Mouse (Mus musculus) right cerebral cortex, postnatal 36 days (tissue): ENCODE measurements around the gene 9330182L06Rik.
A peak's percentile ranks its signal among the peaks of the same experiment; 100 is the strongest.

Source experiments
- DNase-seq, 2 experiments: peaks; one replicate each; pipeline ENCODE4 v3.0.0; 2022; ENCODE audit warnings: low spot score in 2 of 2, mixed read lengths in 1 of 2

The 9330182L06Rik gene

GRCm38 (mm10) chr5:9265586-9266279 lies at the start of gene 9330182L06Rik:
9330182L06Rik (plus strand) TSS chr5:9266118.
- peak; percentile 67 to 73 for DNase-seq

- no peak for DNase-seq
These were observed 38.4 kb upstream of the 9330182L06Rik start for GRCm38 (mm10) chr5:9227456-9228008.

- DNase-seq, result no peak
These were observed 1.6 kb upstream of the 9330182L06Rik start for GRCm38 (mm10) chr5:9264361-9264760.

GRCm38 (mm10) chr5:9266280-9266923 lies 484 bp downstream of the 9330182L06Rik start:
- DNase-seq, result no peak

GRCm38 (mm10) chr5:9269666-9270065 lies 3.7 kb downstream of the 9330182L06Rik start:
- DNase-seq, result no peak

- no peak for DNase-seq
These were observed 7.1 kb downstream of the 9330182L06Rik start for GRCm38 (mm10) chr5:9272976-9273375.

GRCm38 (mm10) chr5:9295777-9296549 lies 30.0 kb downstream of the 9330182L06Rik start:
- no peak for DNase-seq

GRCm38 (mm10) chr5:9296550-9296928 lies 30.6 kb downstream of the 9330182L06Rik start:
- DNase-seq, result no peak

GRCm38 (mm10) chr5:9326863-9327262 lies 60.9 kb downstream of the 9330182L06Rik start:
- DNase-seq, result no peak

- DNase-seq, result no peak
These were observed 61.6 kb downstream of the 9330182L06Rik start for GRCm38 (mm10) chr5:9327528-9327927.

- no peak for DNase-seq
These were observed 73.0 kb downstream of the 9330182L06Rik start for GRCm38 (mm10) chr5:9338756-9339510.

- no peak for DNase-seq
These were observed 73.7 kb downstream of the 9330182L06Rik start for GRCm38 (mm10) chr5:9339511-9340173.

GRCm38 (mm10) chr5:9344581-9344980 lies 78.7 kb downstream of the 9330182L06Rik start:
- no peak for DNase-seq

GRCm38 (mm10) chr5:9345038-9345617 lies 79.2 kb downstream of the 9330182L06Rik start:
- no peak for DNase-seq

GRCm38 (mm10) chr5:9345625-9346024 lies 79.7 kb downstream of the 9330182L06Rik start:
- DNase-seq, result no peak

- DNase-seq, result no peak
These were observed 80.6 kb downstream of the 9330182L06Rik start for GRCm38 (mm10) chr5:9346510-9346909.

GRCm38 (mm10) chr5:9352163-9352562 lies 86.2 kb downstream of the 9330182L06Rik start:
- DNase-seq, result no peak

GRCm38 (mm10) chr5:9352646-9353045 lies 86.7 kb downstream of the 9330182L06Rik start:
- no peak for DNase-seq

GRCm38 (mm10) chr5:9354257-9354656 lies 88.3 kb downstream of the 9330182L06Rik start:
- no peak for DNase-seq

- DNase-seq, result no peak
These were observed 92.2 kb downstream of the 9330182L06Rik start for GRCm38 (mm10) chr5:9358076-9358475.
